Mouse (Mus musculus): ENCODE results near the gene Mrps35. TPM values are rescaled to one million over a fixed set of nuclear protein-coding genes. Genes with fewer than 3 reads are reported as not detected.

The Mrps35 gene
- polyA plus RNA-seq (2017; shearing (Covaris generic)), result 38.3 TPM

DNA sequence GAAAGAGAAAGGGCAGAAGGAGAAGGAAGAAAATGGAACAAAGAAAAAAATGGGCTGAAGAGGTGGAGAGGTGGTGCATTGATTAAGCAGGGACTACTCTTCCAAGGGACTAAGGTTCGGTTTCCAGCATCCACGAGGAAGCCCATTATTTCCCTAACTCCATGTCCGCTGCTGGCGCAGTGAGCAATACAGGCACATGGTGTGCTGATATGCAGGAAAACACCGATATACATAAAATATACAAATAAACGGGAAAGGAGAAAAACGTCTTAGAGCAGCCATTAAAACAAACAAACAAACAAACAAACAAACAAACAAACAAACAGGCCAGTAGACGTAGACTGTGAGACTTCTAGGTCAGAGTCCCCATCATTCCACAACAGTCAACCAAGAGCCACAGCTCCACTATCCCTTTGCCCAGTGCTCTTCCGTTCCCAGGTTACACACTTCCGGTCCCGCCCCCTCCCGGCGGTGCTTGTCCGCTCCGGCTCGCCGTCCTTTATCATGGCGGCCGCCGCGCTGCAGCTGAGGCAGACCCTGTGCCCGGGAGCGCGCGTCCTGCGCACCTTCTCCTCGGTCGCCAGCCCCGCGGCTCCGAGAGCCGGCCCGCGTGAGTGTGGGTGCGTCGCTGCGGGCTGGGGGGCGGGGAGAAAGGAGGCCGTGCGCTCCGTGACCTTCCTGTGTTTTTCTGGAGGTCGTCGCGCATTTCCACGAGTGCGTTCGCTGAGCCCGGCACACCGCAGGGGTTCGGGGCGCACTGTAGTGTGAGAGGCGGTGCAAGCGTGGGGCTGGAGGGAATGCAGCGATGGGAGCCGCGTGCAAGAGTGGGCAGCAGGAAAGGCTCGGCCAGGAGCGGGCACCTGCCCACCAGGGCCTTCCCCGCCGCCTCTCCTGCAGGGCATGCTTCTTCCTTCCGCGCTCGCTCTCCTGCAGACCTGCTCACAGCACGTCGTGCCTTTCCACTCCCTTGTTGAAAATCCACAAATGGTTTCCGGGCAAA is at the start of gene Mrps35:
Gene Mrps35, plus strand, starts transcription at position 474 of the 1,000 bp plus-strand sequence.

GRCm38 (mm10) chr6:147032303-147032925 is 10.2 kb upstream of the Mrps35 start, which contains the start of gene Rep15:
Rep15 (plus strand) TSS chr6:147032584.

GRCm38 (mm10) chr6:147086594-147087225 is 44.1 kb downstream of the Mrps35 start, which contains the start of gene Mansc4:
Mansc4 (minus strand) TSS chr6:147087032.

GRCm38 (mm10) chr6:147091136-147092120 is 48.9 kb downstream of the Mrps35 start, which contains the start of gene Klhl42:
Klhl42 (plus strand) TSS chr6:147091379.

Other genes with a start within 250 kb of the Mrps35 start
- not detected for gene Arntl2, start 246.7 kb upstream of the Mrps35 start, polyA plus RNA-seq (2017; shearing (Covaris generic))
- gene Smco2, start 192.7 kb upstream of the Mrps35 start, polyA plus RNA-seq (2017; shearing (Covaris generic)), result not detected
- 9.2 TPM for gene Ppfibp1, start 154.3 kb upstream of the Mrps35 start, polyA plus RNA-seq (2017; shearing (Covaris generic))
- not detected for gene 1700034J05Rik, start 88.3 kb upstream of the Mrps35 start, polyA plus RNA-seq (2017; shearing (Covaris generic))
- 0.54 TPM for gene Rep15, start 10.2 kb upstream of the Mrps35 start, polyA plus RNA-seq (2017; shearing (Covaris generic))
- not detected for gene Mansc4, start 44.3 kb downstream of the Mrps35 start, polyA plus RNA-seq (2017; shearing (Covaris generic))
- 6.5 TPM for gene Klhl42, start 48.6 kb downstream of the Mrps35 start, polyA plus RNA-seq (2017; shearing (Covaris generic))
- not detected for gene Pthlh, start 221.4 kb downstream of the Mrps35 start, polyA plus RNA-seq (2017; shearing (Covaris generic))